15 mouse cellular contexts compared by ENCODE assay signal in genomic region chr8:46040260-46040659, GRCm38 (mm10). TPM values are rescaled to one million over a fixed set of nuclear protein-coding genes. Genes with fewer than 3 reads are reported as not detected.
DNase-seq lines count a peak whose midpoint lies in the region; ATAC-seq lines count a peak whose summit lies in the region.
"Had no signal": no experiment of that assay in that cellular context is flagged by ENCODE, and none has a peak within 500 bp of the region (broad histone marks: within the 10 kb centered on the region; RNA-seq: fewer than 3 reads in every experiment).

No protein-coding gene starts in this region.

- no peak for ATAC-seq in intestine, embryonic 14.5 days (replicated peaks; ENCODE audit: low FRiP score, low TSS enrichment, low read depth)
- no peak for ATAC-seq in intestine, embryonic 16.5 days
- ATAC-seq in neural tube, embryonic 15.5 days (ENCODE audit: low FRiP score), result 0 out of 2 replicates have a peak, but pooled peaks have one; percentile 14
- no peak for ATAC-seq in megakaryocyte-erythroid progenitor cell, adult 5-6 weeks (replicated peaks; ENCODE audit: low FRiP score, low TSS enrichment, poor library complexity, severe bottlenecking)
- no peak for ATAC-seq in CD4-positive, CD25-positive, alpha-beta regulatory T cell, adult 4 months

- intact Hi-C loops in gastrocnemius, postnatal 14 days (cut with DNase I; ENCODE audit: low total_unique reads), result no loop called here

- H3K9ac ChIP-seq in intestine, embryonic 14.5 days (ENCODE audit: low read length), result no peak overlapping the region
- no peak overlapping the region for H3K9ac ChIP-seq in intestine, embryonic 16.5 days (ENCODE audit: low read depth, low read length)
- H3K9ac ChIP-seq in neural tube, embryonic 15.5 days (replicated peaks), result no peak overlapping the region
- H3K9ac ChIP-seq: kidney, embryonic 15.5 days; liver, embryonic 14.5 days; midbrain, embryonic 12.5 days had no signal

- no peak overlapping the region for H3K4me2 ChIP-seq in intestine, embryonic 14.5 days (ENCODE audit: low read length)
- no peak overlapping the region for H3K4me2 ChIP-seq in intestine, embryonic 16.5 days (ENCODE audit: low read depth, low read length)
- no peak overlapping the region for H3K4me2 ChIP-seq in neural tube, embryonic 15.5 days
- H3K4me2 ChIP-seq: kidney, embryonic 15.5 days; midbrain, embryonic 12.5 days had no signal

- no peak overlapping the region for H3K27ac ChIP-seq in intestine, embryonic 14.5 days (ENCODE audit: low read depth)
- no peak overlapping the region for H3K27ac ChIP-seq in intestine, embryonic 16.5 days (ENCODE audit: low read length)
- peak overlapping the region; percentile 60; the same call in 1 of the 2 replicates for H3K27ac ChIP-seq in neural tube, embryonic 15.5 days (replicated peaks)
- H3K27ac ChIP-seq: kidney, embryonic 15.5 days; liver, embryonic 14.5 days; midbrain, embryonic 12.5 days had no signal

- peaks cover 16% of the 10 kb centered on the region; the same call in 1 of the 2 replicates for H3K36me3 ChIP-seq in intestine, embryonic 14.5 days (ENCODE audit: control insufficient read depth, insufficient read depth, low read length)
- peaks cover 2% of the 10 kb centered on the region; the same call in 1 of the 2 replicates for H3K36me3 ChIP-seq in intestine, embryonic 16.5 days (ENCODE audit: control insufficient read depth, insufficient read depth, low read length)
- H3K36me3 ChIP-seq in neural tube, embryonic 15.5 days, result peaks cover 51% of the 10 kb centered on the region

- no peaks in the 10 kb centered on the region for H3K9me3 ChIP-seq in intestine, embryonic 14.5 days (ENCODE audit: control insufficient read depth, low read length)
- H3K9me3 ChIP-seq in intestine, embryonic 16.5 days (ENCODE audit: control insufficient read depth, low read length), result no peaks in the 10 kb centered on the region
- no peaks in the 10 kb centered on the region for H3K9me3 ChIP-seq in neural tube, embryonic 15.5 days (replicated peaks)
- H3K9me3 ChIP-seq: kidney, embryonic 15.5 days; midbrain, embryonic 12.5 days had no signal

- no peak overlapping the region for H3K4me3 ChIP-seq in intestine, embryonic 14.5 days (ENCODE audit: low read depth, low read length)
- no peak overlapping the region for H3K4me3 ChIP-seq in intestine, embryonic 16.5 days (ENCODE audit: low read length)
- no peak overlapping the region for H3K4me3 ChIP-seq in neural tube, embryonic 15.5 days (replicated peaks)
- H3K4me3 ChIP-seq: kidney, embryonic 15.5 days; midbrain, embryonic 12.5 days had no signal

- H3K4me1 ChIP-seq in intestine, embryonic 14.5 days (replicated peaks; ENCODE audit: control insufficient read depth, insufficient read depth, low read length), result no peaks in the 10 kb centered on the region
- H3K4me1 ChIP-seq in intestine, embryonic 16.5 days (ENCODE audit: control insufficient read depth, insufficient read depth, low read length), result no peaks in the 10 kb centered on the region
- peaks cover 8% of the 10 kb centered on the region for H3K4me1 ChIP-seq in neural tube, embryonic 15.5 days
- H3K4me1 ChIP-seq: kidney, embryonic 15.5 days; midbrain, embryonic 12.5 days had no signal

- H3K27me3 ChIP-seq in intestine, embryonic 14.5 days (replicated peaks; ENCODE audit: control insufficient read depth, insufficient read depth, low read length), result no peaks in the 10 kb centered on the region
- no peaks in the 10 kb centered on the region for H3K27me3 ChIP-seq in intestine, embryonic 16.5 days (replicated peaks; ENCODE audit: control insufficient read depth, insufficient read depth, low read length)
- no peaks in the 10 kb centered on the region for H3K27me3 ChIP-seq in neural tube, embryonic 15.5 days (replicated peaks)
- H3K27me3 ChIP-seq: kidney, embryonic 15.5 days; midbrain, embryonic 12.5 days had no signal

- DNase-seq in intestine, embryonic 14.5 days (ENCODE audit: low spot score), result peak; percentile 40
- DNase-seq in layer of hippocampus, adult 11-12 months (ENCODE audit: low spot score), result peak; percentile 9
- peak; percentile 49 to 50 for DNase-seq in layer of hippocampus, postnatal 14 days (ENCODE audit: low spot score in 2 of 2)
- DNase-seq in gastrocnemius, postnatal 14 days, result no peak
- DNase-seq: adrenal gland, postnatal 36 days; cerebellum, adult 11 months; lung, postnatal 10 days had no signal

- 76% methylated on average over 13 of the region's 13 CpGs for WGBS in intestine, embryonic 14.5 days
- WGBS in intestine, embryonic 16.5 days, result 78% methylated on average over 13 of the region's 13 CpGs
- 44% methylated on average over 13 of the region's 13 CpGs for WGBS in neural tube, embryonic 15.5 days

RNA-seq across cellular contexts. Expression of gene Ankrd37, which starts 34.8 kb away (rescaled TPM):
- polyA plus RNA-seq in intestine, embryonic 14.5 days (2014; fragmentation: Nextera tagmentation; extraction: Ambion mirVana), result 21.7 and 22.7 TPM in 2 replicates
- polyA plus RNA-seq in intestine, embryonic 16.5 days (2015; fragmentation: Nextera tagmentation; extraction: Ambion mirVana), result 31.7 and 43.8 TPM in 2 replicates
- total RNA-seq in layer of hippocampus, postnatal 14 days (2021), result 1 to 10 TPM; 5.9 to 8.3 TPM
- polyA plus RNA-seq in neural tube, embryonic 15.5 days (2015; fragmentation: Nextera tagmentation; extraction: Ambion mirVana), result 39.8 and 50.5 TPM in 2 replicates
- total RNA-seq in megakaryocyte-erythroid progenitor cell, adult 5-6 weeks (2014; fragmentation: Nextera tagmentation), result 0.79 TPM in 1 of 2 replicates, not detected in the other
- total RNA-seq in megakaryocyte-erythroid progenitor cell, adult 5-6 weeks (2017), result 2.3 and 8.4 TPM in 2 replicates
- polyA plus RNA-seq in CD4-positive, CD25-positive, alpha-beta regulatory T cell, adult 4 months (2017; shearing (Covaris generic)), result 10 to 100 TPM; 13.0 to 15.2 TPM
- 1 to 10 TPM; 1.2 to 2.6 TPM for total RNA-seq in gastrocnemius, postnatal 14 days (2021)

RNA-seq across cellular contexts. Expression of gene Lrp2bp, which starts 41.2 kb away (rescaled TPM):
- polyA plus RNA-seq in intestine, embryonic 14.5 days (2014; fragmentation: Nextera tagmentation; extraction: Ambion mirVana), result 0.16 and 0.18 TPM in 2 replicates
- 0.38 and 1.0 TPM in 2 replicates for polyA plus RNA-seq in intestine, embryonic 16.5 days (2015; fragmentation: Nextera tagmentation; extraction: Ambion mirVana)
- under 1 TPM; 0.26 to 0.48 TPM for total RNA-seq in layer of hippocampus, postnatal 14 days (2021)
- 0.52 and 0.79 TPM in 2 replicates for polyA plus RNA-seq in neural tube, embryonic 15.5 days (2015; fragmentation: Nextera tagmentation; extraction: Ambion mirVana)
- total RNA-seq in megakaryocyte-erythroid progenitor cell, adult 5-6 weeks (2014; fragmentation: Nextera tagmentation), result 0.66 TPM in 1 of 2 replicates, not detected in the other
- total RNA-seq in megakaryocyte-erythroid progenitor cell, adult 5-6 weeks (2017), result not detected in 2 replicates
- polyA plus RNA-seq in CD4-positive, CD25-positive, alpha-beta regulatory T cell, adult 4 months (2017; shearing (Covaris generic)), result 1 to 10 TPM in 1 of 2 experiments, under 1 TPM in 1; 0.22 to 1.4 TPM
- total RNA-seq in gastrocnemius, postnatal 14 days (2021), result 1 to 10 TPM; 3.0 TPM
- total RNA-seq: MEL had no signal
